Mouse (Mus musculus) forebrain, embryonic 16.5 days (tissue): ENCODE measurements at regions not wholly inside any gene's neighbourhood (a gene's known extent, or its start where the extent isn't known, plus 50 kb on each side); places are given as distances from the start of the nearest gene placed in this dataset.

Source experiments
- ATAC-seq: fragments of 200-750 bp; cut with Nextera tagmentation; 2 replicates; pipeline ENCODE4 v1.8.0; 2017; ENCODE audit warnings: mild to moderate bottlenecking, moderate library complexity
- H3K27ac ChIP-seq: fragments of 300-500 bp; sonication (generic); 2 replicates; pipeline ENCODE4 v1.5.1; 2014; ENCODE audit warnings: low read length, control low read depth
- H3K27me3 ChIP-seq: fragments of 300-500 bp; sonication (generic); replicated peaks from 2 replicates; pipeline ENCODE4 v1.6.1; 2014; ENCODE audit warnings: low read length; ENCODE audit not compliant: control insufficient read depth, insufficient read depth
- H3K36me3 ChIP-seq: fragments of 300-500 bp; sonication (generic); 2 replicates; pipeline ENCODE4 v1.6.1; 2014; ENCODE audit not compliant: control insufficient read depth, insufficient read depth
- H3K4me1 ChIP-seq: fragments of 300-500 bp; sonication (generic); replicated peaks from 2 replicates; pipeline ENCODE4 v1.6.1; 2014; ENCODE audit warnings: low read length; ENCODE audit not compliant: control insufficient read depth, insufficient read depth
- H3K4me2 ChIP-seq: fragments of 300-500 bp; sonication (generic); 2 replicates; pipeline ENCODE4 v1.6.1; 2014; ENCODE audit warnings: mild to moderate bottlenecking, low read length, control low read depth
- H3K4me3 ChIP-seq: fragments of 300-500 bp; sonication (generic); replicated peaks from 2 replicates; pipeline ENCODE4 v1.5.1; 2014; ENCODE audit warnings: mild to moderate bottlenecking, low read length, control low read depth
- H3K9ac ChIP-seq: fragments of 300-500 bp; sonication (generic); replicated peaks from 2 replicates; pipeline ENCODE4 v1.6.1; 2014; ENCODE audit warnings: low read depth, low read length, control low read depth
- H3K9me3 ChIP-seq: fragments of 300-500 bp; sonication (generic); 2 replicates; pipeline ENCODE4 v1.6.1; 2016; ENCODE audit warnings: low read length; ENCODE audit not compliant: control insufficient read depth
- WGBS: fragments of 180-500 bp; shearing (Covaris S2); extraction: QIAGEN DNeasy Blood & Tissue Kit; methylation state at CpG from one replicate; pipeline ENCODE4 v1.1.7; 2014; 5-methylcytosine and 5-hydroxymethylcytosine counted together

DNA sequence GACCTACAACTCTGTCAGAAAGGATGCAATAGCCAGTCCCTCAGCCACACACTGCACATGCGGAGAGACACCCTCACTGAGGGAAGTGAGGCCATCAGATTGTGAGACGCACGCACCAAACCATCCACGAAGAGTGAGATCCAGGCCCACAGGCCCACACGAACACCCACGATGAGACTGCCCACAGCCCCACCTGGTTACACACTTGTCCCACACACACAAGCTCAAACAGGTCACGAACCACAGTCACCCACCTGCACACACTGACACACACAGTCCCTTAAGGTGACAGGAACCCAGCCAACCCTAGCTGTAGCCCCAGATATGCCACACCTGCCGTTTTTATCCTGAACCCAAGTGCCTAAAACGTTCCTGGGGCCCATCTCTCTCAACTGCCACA lies 76.8 kb downstream of the Zfp36l2 start:
- Histone ChIP-seq H3K4me2 (no peak overlapping the region), H3K9me3 (no peaks in the 10 kb centered on the region), H3K27ac (no peak overlapping the region), H3K4me3 (no peak overlapping the region), H3K27me3 (no peaks in the 10 kb centered on the region), H3K4me1 (peaks cover 7% of the 10 kb centered on the region), H3K9ac (no peak overlapping the region), H3K36me3 (no peaks in the 10 kb centered on the region)
- 85% methylated on average over 9 of the region's 9 CpGs for WGBS
- no peak for ATAC-seq

DNA sequence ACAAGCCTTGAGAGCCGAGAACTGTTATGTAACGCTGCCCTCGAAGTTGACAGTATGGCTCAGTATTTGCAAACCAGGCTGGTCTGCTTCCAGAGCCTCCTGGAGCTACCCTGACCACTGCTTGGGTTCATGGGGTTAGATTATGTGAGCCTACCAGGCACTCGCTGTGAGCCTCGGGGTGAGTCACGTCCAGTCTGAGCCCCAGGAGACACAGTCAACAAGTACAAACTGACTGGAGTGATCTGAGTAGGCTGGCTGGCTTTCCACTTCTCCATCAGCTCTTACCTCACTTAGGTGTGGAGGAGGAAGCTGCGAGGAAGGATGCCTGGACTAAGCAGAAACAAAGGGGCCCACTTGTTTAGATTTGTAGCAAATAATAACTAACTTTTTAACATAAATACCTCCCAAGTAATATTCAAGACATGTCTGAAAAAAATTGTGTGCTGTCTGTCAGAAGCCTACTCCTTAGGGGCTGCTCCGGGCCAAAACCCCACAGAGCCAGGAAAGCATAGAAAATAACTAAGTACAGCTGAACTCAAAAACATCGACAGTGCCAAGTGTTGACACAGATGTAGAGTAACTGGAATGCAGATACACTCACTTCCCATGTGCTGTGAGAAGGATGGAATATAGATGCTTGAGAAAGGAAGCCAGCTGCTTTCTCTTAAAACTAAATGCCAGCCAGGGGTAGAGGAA lies 77.6 kb downstream of the Zfp36l2 start:
- peaks cover 5% of the 10 kb centered on the region; the same call in 1 of the 2 replicates for H3K4me1 ChIP-seq

DNA sequence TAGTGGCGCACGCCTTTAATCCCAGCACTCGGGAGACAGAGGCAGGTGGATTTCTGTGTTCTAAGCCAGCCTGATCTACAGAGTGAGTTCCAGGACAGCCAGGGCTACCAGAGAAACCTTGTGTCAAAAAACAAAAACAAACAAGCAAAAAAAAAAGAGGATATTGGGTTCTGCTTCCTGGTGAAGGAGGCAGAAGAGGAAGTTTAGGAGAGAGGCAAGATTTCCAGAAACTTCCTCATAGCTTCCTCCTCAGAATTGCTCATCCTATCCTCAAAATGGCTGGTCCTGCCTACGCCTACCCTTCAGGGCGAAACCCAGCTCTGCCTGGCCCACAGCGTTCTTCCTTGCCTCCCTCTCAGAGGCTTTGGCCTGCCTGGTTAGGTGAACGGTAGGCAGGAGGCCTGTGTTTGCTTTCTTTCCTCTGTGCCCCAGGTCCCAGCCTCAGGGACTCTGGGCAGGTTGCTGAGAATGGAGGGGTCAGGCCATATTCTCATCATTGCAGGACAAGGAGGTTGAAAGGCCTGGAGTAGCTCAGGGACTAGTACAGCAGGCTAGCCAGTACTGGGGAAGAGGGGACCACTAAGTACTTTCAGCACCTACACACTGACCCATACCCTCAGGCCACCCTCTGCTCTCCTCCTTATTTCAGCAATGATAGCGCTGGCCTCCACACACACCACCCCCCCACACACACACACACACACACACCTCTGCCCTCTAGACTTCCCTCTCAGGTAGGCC lies 79.6 kb downstream of the Zfp36l2 start:
- no peak overlapping the region for H3K4me2 ChIP-seq
- ATAC-seq, result no peak
- no peak overlapping the region for H3K4me3 ChIP-seq
- no peak overlapping the region for H3K27ac ChIP-seq
- 91% methylated on average over 8 of the region's 8 CpGs for WGBS
- no peaks in the 10 kb centered on the region for H3K27me3 ChIP-seq
- H3K4me1 ChIP-seq, result peaks cover 5% of the 10 kb centered on the region; the same call in 1 of the 2 replicates
- no peak overlapping the region for H3K9ac ChIP-seq
- no peaks in the 10 kb centered on the region for H3K9me3 ChIP-seq
- H3K36me3 ChIP-seq, result no peaks in the 10 kb centered on the region

More for the DNA sequence above, 77.6 kb downstream of the Zfp36l2 start:
- Histone ChIP-seq H3K27me3 (no peaks in the 10 kb centered on the region), H3K9ac (no peak overlapping the region), H3K36me3 (no peaks in the 10 kb centered on the region), H3K27ac (no peak overlapping the region), H3K9me3 (no peaks in the 10 kb centered on the region), H3K4me2 (no peak overlapping the region), H3K4me3 (no peak overlapping the region)
- 84% methylated on average over 9 of the region's 9 CpGs for WGBS
- ATAC-seq, result no peak

DNA sequence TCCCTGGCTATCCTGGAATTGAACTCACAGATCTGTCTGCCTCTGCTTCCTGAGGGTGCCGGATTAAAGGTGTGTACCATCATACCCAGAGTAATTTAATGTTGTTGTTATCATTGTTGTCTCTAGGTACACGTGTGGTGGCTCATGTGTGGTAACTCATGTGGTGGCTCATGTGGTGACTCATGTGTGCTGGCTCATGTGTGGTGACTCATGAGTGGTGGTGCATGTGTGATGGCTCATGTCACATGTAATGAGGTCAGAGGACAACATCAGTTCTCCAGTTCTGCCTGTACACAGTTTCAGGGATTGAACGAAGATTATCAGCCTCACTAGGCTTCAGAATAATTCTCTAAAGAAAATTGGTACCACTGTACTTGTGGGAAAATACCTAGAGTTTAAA lies 80.2 kb downstream of the Zfp36l2 start:
- Histone ChIP-seq H3K9me3 (no peaks in the 10 kb centered on the region), H3K9ac (no peak overlapping the region), H3K27ac (no peak overlapping the region), H3K27me3 (no peaks in the 10 kb centered on the region), H3K4me3 (no peak overlapping the region), H3K36me3 (no peaks in the 10 kb centered on the region), H3K4me1 (peaks cover 5% of the 10 kb centered on the region; the same call in 1 of the 2 replicates), H3K4me2 (no peak overlapping the region)
- WGBS, result 77% methylated on average over 3 of the region's 3 CpGs
- no peak for ATAC-seq

- Histone ChIP-seq H3K36me3 (no peaks in the 10 kb centered on the region), H3K4me3 (no peak overlapping the region), H3K4me1 (0 out of 2 replicates have a peak, but pooled peaks cover 4% of the 10 kb centered on the region), H3K9me3 (no peaks in the 10 kb centered on the region), H3K27ac (no peak overlapping the region), H3K4me2 (no peak overlapping the region), H3K9ac (no peak overlapping the region), H3K27me3 (no peaks in the 10 kb centered on the region)
- ATAC-seq, result no peak
- 83% methylated on average over 7 of the region's 7 CpGs for WGBS
Measured at GRCm38 (mm10) chr17:84104242-84104641, 83.5 kb downstream of the Zfp36l2 start.

DNA sequence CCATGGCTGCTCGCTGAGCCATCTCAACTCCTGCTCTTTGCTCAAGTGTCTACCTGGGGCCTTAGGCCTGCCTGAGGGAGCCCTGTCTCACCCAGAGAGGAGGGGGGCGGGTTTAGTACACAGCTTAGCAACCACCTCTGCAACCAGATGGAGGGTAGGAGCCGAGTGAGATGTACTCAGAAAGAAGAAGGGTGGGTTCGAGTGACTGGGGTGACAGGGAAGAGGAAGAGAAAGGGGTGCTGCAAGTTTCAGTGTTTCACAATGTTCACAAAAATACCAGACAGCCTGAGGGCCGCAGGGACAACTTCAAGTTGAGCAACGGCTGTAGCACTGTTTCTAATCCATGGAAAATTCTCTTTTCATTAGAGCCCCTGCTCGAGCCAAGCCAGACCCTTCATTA lies 84.4 kb downstream of the Zfp36l2 start:
- Histone ChIP-seq H3K27me3 (no peaks in the 10 kb centered on the region), H3K4me2 (no peak overlapping the region)
- 72% methylated on average over 7 of the region's 7 CpGs for WGBS

DNA sequence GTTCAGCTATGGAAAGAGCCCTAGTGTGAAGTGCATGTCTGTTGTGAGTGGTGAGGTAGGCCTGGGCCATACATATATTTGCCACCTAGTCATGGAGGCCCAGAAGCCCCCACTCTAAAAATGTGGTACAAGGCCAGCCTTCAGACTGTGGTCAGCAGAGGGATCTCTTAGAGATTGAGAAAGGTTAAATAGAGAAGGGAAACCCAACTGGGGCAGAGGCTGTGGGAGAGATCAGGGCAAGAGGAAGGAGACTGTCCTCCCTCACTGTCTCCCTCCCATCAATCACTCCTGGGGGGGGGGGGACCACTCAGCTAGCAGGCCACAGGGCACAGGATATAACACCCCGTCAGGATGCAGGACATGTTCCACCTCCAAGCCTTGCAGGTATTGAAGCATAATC lies 86.1 kb downstream of the Zfp36l2 start:
- no peak for ATAC-seq
- Histone ChIP-seq H3K36me3 (no peaks in the 10 kb centered on the region), H3K9ac (no peak overlapping the region), H3K27ac (no peak overlapping the region), H3K4me1 (peaks cover 14% of the 10 kb centered on the region), H3K4me3 (no peak overlapping the region), H3K9me3 (no peaks in the 10 kb centered on the region), H3K27me3 (no peaks in the 10 kb centered on the region), H3K4me2 (no peak overlapping the region)
- 93% methylated on average over 1 of the region's 1 CpGs for WGBS

More for the DNA sequence above, 84.4 kb downstream of the Zfp36l2 start:
- no peak overlapping the region for H3K27ac ChIP-seq
- H3K4me1 ChIP-seq, result 0 out of 2 replicates have a peak, but pooled peaks cover 4% of the 10 kb centered on the region
- no peaks in the 10 kb centered on the region for H3K9me3 ChIP-seq
- H3K9ac ChIP-seq, result no peak overlapping the region
- H3K36me3 ChIP-seq, result no peaks in the 10 kb centered on the region
- H3K4me3 ChIP-seq, result no peak overlapping the region
- no peak for ATAC-seq

- Histone ChIP-seq H3K9me3 (no peaks in the 10 kb centered on the region), H3K9ac (no peak overlapping the region), H3K4me3 (no peak overlapping the region), H3K27ac (no peak overlapping the region; the same call in 1 of the 2 replicates), H3K27me3 (no peaks in the 10 kb centered on the region), H3K36me3 (no peaks in the 10 kb centered on the region), H3K4me2 (no peak overlapping the region), H3K4me1 (peaks cover 22% of the 10 kb centered on the region)
- 19% methylated on average over 10 of the region's 10 CpGs for WGBS
- no peak for ATAC-seq
Measured at GRCm38 (mm10) chr17:84100523-84100922, 87.2 kb downstream of the Zfp36l2 start.

DNA sequence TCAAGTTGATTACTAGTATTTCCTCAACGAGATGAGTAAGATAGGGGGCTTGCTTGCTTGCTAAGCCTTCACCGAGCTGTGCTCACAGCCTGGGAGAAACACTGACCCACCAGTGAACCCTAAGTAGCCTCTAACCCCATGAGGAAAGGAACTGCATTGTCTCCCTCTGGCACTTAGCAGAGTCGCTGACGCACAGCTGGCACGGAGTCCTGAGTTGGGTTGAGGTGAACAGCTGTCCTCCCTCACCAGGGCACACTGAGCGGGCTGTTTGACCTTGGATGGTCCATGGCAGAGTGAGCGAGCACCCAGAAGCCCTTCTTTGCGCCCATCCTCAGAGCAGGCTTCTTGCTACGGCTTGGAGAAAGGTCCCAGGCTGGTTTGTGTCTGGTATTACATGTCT lies 88.0 kb downstream of the Zfp36l2 start:
- Histone ChIP-seq H3K36me3 (no peaks in the 10 kb centered on the region), H3K4me2 (no peak overlapping the region), H3K27ac (no peak overlapping the region), H3K4me1 (peaks cover 22% of the 10 kb centered on the region), H3K9me3 (no peaks in the 10 kb centered on the region), H3K4me3 (no peak overlapping the region), H3K27me3 (no peaks in the 10 kb centered on the region), H3K9ac (no peak overlapping the region)
- ATAC-seq, result no peak
- WGBS, result 91% methylated on average over 9 of the region's 9 CpGs
